Mouse (Mus musculus) induced T-regulatory cell, adult 2 months (primary cell): ENCODE measurements around the gene Gdf2.

Source experiments
- DNase-seq: peaks from one replicate; pipeline ENCODE4 v3.0.0-alpha.2; 2012; ENCODE audit warnings: low read depth

Gene Gdf2

GRCm38 (mm10) chr14:33958186-33958585, 17.3 kb downstream of the Gdf2 start:
- no peak for DNase-seq

DNA sequence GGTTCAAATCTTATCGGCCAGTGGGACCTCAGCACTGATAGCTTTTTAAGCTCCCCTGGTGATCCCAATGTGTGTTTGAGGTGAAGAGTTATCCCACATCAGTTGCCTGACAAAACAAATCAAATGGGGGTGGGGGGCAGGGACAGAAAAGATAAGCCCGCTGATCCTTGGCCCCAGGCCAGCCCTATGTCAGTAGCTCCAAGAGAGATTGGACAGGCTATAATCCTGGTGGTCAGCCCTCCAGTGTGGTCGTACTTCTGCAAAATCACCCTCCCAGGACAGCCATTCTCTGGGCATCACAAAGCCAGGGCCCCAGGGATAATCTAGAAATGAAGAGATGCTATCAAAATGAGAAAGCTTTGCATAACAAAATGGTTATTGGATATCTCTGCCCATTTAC, 18.0 kb downstream of the Gdf2 start:
- no peak for DNase-seq

GRCm38 (mm10) chr14:33959341-33959740, 18.5 kb downstream of the Gdf2 start:
- DNase-seq = peak; percentile 9

- DNase-seq = peak; percentile 1
These were observed 24.8 kb downstream of the Gdf2 start for GRCm38 (mm10) chr14:33965675-33966074.

- no peak for DNase-seq
These were observed 31.8 kb downstream of the Gdf2 start for GRCm38 (mm10) chr14:33972679-33973078.

- DNase-seq = no peak
These were observed 33.9 kb downstream of the Gdf2 start for GRCm38 (mm10) chr14:33974752-33975151.

DNA sequence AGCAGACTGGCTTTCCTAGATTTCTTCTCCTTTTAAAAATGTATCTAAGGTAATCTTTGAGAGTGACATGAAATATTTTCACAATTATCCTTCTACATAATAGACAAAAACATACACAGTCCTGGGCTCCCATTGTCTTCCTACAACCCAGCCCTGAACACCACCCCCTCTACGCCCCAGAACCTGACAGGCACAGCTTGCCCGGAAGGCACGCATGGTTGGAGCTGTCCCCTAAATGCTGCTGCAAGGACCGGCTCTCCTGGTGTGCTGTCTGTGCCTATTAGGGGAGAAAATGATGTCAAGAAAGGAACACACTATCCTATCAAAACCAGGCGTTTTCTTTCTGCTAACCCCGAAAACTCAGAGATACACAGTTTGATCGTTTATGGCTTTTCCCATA, 36.9 kb downstream of the Gdf2 start:
- DNase-seq = no peak

GRCm38 (mm10) chr14:33978604-33979059, 37.8 kb downstream of the Gdf2 start, which contains the start of gene Zfp488:
Gene Zfp488, minus strand, starts transcription at chr14:33978764.
- DNase-seq = no peak

DNA sequence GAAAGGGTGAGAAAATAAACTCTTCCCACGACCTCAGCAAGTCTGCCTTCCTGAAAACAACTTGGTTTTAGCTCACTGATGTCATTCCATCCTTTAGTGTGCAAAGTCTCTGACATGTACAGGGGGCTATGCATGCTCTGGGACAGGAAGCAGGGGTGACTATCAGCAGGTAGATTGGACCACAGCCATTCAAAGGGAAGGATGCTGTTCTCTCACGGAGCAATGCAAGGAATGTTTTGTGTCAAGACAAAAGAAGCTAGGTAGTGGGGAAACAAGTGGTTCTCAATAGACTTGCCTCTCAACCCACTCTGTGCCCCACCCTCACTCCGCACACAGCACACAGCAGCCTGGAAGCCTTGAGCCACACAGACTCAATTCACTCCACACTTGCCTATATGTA, 48.4 kb downstream of the Gdf2 start:
- no peak for DNase-seq

DNA sequence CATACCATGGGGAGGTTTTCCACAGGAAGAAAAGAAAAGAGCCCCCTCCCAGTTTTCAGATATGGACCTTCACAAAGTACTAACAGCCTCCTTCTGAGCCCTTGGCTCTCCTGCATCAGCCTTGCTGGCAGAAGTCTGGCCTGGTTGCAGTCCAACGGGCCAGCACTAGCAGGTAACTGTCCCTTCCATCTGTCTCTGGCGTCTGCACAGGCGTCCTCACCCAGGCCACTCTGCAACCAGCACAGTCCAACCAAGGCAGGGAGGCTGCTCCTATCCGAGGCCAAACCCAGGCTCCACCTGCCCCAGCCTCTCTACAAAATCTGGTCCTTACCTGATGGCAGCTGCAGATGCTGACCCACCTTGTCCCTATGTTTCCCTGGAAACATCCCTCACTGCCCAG, 51.1 kb downstream of the Gdf2 start:
- no peak for DNase-seq

DNA sequence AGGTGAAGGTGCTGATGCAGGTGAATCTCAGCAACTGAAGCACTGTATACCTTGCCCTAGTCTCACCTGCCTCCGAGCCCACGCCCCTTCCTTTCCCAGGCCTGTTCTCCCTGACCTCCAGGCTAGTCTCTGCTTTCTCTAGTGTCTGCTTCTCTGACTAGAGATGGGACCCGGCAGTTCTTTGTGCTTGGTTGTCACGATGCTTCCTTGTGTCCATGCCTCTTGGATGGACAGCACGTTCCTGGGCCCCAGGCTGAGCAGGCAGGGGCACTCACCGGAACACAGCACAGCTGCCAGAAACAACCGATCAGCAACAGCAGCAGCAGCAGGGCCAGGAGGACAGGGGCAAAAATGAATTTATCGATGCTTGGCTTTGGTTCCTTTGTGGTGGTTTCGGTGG, 52.2 kb downstream of the Gdf2 start:
- no peak for DNase-seq

DNA sequence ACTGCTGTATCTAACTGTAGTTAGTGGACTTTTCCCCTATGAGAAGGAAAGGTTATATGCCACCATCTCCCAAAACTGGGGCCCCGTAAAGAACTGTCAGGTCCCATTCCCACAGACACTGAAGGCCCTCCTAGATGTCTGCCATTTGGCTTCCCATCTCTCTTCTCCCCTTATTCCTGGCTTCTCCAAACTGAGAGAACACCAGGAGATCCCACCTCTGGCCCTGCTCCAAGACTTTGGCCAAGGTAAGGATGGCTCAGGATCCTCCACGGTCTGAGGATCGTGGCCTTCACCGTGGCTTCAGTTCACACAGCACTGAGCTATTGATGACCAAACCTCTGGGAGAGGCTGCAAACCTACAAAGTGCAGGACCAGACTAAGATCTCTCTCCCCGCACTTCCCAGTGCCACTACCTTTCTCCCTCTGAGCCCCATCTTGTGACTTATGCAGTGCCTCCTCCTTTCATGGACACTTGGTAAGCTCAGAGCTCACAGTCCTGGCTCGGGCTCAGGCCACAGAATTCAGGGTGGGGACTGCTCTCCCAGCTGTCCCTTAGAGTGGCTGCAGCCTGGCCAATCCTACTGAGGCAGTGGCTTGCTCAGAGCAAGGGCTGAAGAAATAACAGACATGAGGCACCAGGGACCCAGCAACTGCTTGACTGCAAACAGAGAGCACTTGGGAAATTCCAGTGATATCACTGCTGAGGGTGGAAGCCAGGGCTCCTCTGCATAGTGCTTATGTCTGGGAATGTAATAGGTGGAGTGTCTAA, 52.9 kb downstream of the Gdf2 start:
- no peak for DNase-seq
